Mouse (Mus musculus) left cerebral cortex, adult 9 months (tissue): ENCODE data around the gene Cds2.
"Not testable (repeated sequence)": the region's sequence is repeated elsewhere in the genome, so short reads cannot be mapped to it uniquely, and the experiment has no call there.

Experiments used
- DNase-seq, 2 experiments: peaks; one replicate each; pipeline ENCODE4 v3.0.0; 2022; ENCODE audit warnings: low spot score in 2 of 2

The Cds2 gene

DNA sequence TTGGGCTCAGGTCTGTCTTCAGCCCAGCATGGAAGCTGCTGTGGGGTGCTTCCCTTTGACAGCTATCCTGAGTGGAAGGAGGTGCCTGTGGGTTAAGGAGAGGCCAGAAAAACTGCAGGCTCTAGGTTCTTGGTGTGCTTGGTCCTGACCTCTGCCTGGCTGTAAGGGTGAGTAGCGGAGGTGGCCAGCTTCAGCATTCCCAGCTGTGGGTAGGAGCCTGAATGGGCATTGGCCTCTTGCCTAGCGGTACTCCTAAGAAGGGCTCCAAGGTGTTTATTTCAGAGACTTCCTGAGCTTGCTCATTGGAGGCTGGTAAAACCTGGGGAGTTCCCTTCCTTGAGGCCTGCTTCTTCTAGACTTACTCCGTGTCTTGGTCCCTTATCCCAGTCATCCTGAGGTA, 28.3 kb downstream of the Cds2 start:
- DNase-seq: no peak

DNA sequence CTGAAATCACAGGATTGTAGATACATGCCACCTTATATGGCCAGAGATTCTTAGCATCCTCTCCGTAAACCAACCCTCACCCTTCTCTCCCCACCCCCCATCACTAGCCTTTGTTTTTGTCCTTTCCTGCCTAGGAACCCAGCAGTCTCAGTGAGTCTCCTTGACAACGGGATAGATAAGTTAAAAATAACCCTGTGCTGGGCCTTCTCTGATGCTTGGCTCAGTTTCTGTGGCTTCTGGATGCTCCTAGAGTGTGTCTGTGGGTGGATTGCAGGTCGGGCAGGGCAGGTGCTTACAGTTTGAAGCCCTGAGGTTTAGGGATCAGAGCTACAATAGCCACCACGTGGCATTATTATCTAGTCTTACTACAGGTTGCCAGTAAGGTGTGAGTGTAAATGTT, 29.1 kb downstream of the Cds2 start:
- peak; percentile 56 to 64 for DNase-seq

DNA sequence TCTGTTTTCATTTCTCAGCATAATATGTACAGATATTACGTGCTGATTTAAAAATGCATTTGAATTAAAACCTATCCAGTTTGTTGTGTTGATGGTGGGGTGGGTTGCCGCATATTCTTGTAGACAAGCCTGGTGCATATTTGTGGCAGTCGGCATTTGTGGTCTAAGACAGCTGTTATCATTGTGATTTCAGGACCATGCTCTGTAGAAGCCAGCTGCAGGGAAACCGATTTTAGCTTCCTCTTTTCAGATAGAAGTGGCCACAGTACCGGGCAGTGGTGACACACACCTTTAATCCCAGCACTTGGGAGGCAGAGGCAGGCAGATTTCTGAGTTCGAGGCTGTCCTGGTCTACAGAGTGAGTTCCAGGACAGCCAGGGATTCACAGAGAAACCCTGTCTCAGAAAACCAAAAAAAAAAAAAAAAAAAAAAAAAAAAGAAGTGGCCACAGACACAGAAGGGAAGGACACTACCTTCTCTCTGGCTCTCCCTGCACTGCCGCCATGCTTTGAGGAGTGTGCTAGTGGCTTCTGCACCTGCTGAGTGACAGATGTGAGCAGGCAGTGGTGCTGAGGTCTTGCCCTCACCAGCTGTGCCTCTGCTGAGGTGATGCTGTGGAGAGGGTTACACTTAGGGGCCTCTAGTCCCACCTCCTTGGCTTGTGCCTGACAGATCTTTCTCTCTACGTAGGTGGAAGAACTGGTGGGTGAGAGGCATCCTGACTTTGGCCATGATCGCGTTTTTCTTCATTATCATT, 30.9 kb downstream of the Cds2 start:
- DNase-seq: no peak

DNA sequence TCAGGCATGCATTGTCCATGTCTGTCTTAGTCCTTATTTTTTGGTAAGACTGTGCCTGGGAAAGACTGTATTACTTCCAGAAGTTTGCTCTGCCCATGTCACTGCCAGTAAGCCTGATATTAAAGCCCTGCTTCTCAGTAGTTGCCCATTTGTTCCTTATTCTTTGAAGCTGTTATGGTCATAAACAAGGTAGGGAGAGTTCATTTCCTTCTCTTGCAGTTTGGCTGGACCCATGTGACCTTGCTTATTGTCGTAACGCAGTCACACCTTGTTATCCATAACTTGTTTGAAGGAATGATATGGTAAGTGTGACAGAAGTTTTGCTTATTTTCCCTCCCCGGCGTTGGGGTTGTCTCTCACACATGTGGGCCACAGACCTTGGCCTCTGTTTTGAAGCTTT, 35.3 kb downstream of the Cds2 start:
- no peak for DNase-seq

DNA sequence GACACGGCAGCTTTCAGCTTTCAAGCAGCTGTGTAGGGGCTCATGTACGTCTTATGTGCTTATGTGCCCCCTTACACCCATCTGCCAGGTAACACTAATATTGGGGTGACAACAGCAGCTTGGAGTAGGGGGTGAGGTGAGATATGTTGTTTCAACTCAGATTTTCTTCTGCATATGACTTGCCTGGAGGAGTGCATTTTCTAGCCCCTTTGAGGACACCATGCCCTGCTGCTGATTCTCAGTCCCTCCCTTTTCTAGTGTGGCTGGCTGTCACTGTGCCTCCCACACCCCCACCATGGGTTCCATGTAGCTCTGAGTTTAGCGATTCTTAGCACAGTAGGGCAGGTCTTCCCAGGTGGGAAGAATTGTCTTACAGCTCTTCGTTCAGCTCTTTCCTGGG, 38.5 kb downstream of the Cds2 start:
- DNase-seq: no peak

DNA sequence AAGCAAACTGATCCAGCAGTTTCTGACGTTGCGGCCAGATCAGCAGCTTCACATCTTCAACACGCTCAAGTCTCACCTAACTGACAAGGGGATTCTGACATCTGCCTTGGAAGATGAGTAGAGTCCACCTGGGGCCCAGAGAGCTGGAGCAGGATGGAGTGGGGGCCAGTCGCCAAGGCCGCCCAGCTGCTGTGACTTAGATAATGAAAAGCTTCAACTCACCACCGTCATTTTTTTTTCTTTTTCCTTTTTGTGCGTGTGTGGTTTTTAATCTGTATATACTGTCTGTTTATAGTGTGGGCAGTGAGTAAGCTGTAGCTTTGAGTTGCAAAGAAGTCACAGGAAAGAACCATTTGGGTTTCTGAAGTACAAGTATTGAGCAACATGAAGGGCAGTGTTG, 42.2 kb downstream of the Cds2 start:
- DNase-seq: no peak

DNA sequence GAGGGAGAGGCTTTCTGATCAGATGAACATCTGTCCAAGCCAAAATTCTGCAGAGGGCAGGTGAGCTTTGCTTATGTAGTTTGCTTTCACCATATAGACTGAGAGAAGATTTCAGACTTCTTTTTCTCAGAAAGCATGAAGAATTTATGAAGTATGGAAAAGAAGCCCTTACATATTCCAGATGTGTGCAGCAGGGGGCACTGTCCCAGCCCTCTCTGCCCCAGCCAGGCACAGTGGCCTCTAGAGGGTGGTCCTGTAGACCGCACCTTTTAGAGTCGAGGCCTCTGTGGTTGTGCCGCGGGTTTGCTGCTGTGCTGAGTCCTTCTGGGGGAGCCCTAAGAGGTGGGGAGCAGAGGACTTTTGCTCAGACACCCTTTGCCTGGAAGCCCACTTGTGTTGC, 43.0 kb downstream of the Cds2 start:
- DNase-seq: no peak

DNA sequence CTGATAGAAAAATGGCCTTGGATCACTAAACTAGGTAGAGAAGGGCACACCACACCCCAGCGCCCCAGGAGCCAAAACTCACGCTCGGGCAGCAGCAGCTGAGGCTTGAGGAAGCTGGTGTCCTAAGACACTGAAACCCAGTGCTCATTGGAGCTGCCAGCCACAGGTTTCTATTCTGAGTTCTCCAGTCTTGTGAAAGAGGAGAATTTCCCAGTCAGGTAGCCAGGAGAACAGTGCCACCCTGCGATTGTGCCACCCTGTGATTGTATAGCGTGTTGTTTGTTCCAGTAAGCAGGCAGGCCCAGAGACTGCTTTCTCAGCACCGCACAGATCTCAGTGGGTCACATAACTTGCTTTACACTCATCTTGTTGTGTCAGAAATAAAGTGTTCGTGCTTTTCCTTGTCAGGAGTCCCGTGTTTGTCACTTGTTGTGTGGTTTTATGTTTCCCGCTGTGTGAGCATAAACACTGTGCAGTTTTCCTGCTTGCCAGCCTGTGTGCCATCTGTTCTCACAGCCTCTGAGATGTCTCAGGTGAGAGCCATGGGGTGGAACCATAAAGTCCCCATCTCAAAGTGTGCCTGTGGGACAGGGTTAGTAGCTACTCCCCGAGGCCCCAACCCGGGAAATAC, 44.4 kb downstream of the Cds2 start:
- DNase-seq: no peak

DNA sequence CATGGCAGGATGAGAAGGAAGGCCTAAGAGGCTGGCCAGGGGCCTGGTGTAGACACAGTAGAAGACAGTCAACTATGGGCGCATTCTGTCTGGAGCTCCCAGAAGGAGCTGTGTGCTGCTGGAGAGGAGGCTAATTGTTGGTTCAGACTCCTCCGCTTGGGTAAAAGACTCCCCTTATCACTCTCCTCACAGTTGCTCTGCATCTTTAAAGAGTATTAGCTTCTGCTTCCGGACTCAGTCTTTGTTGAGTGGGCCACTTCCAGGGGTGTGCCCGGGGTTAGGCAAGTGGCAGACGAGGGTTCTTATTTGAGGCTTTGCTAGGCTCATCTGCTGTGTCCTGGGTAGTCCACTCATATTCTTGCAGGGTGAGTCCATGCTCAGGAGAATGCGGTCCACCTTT, 45.9 kb downstream of the Cds2 start:
- DNase-seq: no peak

DNA sequence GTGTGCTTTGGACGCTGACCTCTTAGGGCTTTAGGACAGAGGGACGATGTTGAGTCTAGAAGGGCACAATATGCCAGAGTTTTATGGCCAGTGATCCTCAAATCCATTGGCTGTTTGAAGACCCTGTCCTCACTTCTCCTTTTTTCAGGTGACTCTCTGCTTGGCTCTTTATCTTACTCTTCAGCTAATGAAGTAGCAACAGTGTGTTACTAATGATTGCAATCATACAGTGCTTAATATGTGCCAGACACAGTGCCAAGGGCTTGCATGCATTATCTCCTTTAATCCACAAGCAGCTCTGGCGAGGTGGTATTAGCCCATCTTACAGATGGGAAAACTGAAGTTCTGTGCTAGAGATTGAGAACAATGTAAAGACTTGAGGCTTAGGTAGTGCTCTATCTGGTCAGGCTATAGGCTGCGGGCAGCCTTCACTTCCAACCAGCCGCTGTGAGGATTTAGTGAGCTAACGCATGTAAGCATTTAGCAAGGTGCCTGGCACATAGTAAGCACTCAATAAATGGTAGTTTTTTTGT, 46.5 kb downstream of the Cds2 start:
- no peak for DNase-seq

DNA sequence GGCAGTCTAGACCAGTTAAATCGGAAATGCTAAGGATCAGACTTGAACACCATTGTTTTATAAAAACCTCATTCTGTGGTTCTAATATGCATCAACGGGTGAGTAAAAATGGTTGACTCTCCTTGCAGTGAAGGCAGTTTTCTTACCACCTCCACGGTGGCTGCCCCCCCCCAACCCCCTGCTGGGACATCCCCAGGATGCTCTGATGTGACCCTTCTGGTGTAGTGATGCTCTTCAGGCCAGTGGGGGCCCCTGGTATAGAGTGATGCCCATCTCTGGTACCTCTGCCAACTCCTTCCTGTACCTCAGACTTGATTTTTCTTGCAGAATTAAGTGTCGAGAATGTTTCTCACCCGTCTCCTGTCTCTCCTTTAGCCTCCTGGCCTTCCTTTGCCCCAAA, 49.7 kb downstream of the Cds2 start:
- no peak for DNase-seq

DNA sequence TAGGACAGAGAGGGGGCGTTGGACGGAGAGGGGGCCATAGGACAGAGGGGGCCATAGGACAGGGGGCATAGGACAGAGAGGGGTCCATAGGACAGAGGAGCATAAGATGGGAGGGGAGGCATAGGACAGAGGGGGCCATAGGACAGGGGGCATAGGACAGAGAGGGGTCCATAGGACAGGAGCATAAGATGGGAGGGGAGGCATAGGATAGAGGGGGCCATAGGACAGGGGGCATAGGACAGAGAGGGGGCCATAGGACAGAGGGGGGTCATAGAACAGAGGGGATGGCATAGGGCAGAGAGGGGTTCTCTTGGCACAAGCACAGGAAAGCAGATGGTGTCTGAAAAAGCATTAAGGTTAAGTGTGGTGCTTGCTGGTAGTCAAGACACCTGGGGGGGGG, 50.6 kb downstream of the Cds2 start:
- DNase-seq: no peak

DNA sequence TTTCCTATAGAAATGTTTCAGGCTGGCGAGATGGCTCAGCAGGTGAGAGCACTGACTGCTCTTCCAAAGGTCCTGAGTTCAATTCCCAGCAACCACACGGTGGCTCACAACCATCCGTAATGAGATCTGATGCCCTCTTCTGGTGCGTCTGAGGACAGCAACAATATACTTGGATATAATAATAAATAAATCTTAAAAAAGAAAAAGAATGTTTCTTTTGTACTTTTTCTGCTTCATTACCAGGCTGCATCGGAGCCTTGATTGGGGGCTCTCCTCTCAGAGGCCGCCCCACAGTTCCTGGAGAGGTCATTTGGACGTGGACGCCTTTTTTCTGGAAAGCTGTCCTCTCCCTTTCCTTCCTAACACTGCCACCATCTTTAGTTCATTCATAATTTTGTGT, 51.1 kb downstream of the Cds2 start:
- DNase-seq: not testable (repeated sequence)

DNA sequence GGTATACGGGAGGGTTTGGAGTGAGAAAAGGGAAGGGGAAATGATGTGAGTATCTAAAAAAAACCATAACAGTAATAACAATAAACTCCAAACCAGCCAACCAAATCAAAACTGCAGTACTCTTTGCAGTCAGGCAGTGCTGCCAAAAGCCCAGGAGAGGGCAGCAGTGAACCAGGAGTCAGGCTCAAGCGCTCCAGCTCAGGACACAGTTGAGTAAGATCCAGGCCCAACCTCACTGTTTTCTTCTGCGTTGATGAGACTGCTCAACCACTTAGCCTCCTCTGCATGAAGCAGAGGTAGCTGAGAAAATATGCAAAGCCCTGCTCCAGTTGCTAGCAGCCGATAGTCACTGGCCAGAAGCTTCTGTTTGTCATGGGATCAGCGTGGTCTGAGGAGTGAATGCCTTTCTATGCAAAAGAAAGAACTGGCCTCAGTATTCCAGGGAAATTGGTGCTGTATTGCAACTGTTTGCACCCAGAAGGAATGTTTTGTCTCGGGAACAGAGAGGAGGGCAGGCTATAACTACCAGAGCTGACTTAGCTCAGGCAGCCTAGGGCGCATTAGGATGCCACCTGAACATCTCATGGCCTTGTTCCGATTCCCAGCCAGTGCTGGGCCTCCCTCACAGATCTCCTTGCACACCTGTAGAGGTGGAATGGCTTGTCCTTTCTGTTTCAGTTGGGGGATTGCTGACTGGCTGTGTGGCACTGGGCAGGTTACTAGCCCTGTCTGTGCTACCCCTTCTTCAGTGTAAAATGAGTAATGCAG, 53.3 kb downstream of the Cds2 start:
- peak in 1 of 2 experiments; percentile 74 for DNase-seq

DNA sequence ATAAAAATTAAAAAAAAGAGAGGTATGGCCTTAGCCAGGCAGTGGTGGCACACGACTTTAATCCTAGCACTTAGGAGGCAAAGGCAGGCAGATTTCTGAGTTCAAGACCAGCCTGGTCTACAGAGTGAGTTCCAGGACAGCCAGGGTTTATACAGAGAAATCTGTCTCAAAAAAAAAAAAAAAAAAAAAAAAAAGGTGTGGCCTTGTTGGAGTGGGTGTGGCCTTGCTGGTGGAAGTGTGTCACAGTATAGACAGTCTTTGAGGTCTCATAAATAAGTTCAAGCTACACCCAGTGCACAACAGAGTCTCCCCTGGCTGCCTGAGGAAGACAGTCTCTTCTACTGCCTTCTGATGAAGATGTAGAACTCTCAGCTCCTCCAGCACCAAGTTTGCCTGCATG, 54.2 kb downstream of the Cds2 start:
- DNase-seq: no peak

DNA sequence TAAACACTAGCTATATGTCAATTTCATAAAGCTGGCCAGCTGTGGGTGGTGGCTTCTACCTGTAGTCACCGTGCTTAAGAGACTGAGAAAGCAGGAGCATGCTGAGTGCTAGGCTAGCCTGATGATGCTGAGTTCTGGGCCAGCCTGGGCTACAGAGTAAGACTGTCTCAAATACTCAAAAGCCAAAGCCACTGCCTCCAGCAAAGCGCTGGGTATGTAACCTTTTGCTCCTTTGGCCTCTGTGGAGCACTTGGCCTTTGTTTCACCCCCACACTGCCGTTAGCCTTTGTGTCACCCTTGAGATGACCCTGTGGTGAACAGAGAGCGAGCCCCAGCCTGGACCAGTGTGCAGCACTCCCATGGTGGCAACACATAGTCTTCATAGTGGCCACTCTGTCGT, 57.6 kb downstream of the Cds2 start:
- DNase-seq: no peak

DNA sequence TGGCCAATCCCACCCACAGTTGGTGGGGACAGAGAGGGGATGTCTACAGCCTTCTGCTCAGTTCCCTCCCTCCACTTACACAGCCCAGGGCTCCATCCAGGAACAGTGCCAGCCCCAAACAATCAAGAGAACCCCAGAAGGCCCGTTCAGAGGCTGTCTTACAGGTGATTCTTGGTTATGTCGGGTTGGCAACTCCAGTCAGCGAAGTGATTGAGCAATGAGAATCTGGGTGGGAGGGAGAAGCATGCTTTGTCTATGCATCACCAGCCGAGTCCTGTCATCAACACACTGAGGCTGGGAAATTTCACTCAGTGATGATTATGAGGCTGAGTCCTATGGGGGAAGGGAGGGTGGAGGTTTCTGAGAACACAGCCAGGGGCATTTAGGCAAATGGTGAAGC, 60.6 kb downstream of the Cds2 start:
- DNase-seq: no peak

DNA sequence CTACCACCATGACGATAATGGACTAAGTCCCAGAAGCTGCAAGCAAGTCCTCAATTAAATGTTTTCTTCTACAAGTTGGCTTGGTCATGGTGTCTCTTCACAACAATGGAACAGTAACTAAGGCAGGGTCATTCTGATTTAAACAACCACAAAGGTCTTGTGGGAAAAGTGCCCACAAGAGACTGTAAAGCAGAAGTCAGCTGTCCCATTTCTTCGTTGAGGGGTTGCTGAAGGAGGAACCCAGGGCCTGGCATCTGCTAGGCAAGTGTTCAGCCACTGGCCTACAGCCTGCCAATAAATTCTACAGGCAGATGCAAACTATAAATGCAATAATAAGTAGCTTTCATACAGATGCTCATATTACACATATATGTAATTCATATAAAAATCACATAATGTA, 74.3 kb downstream of the Cds2 start:
- DNase-seq: no peak

DNA sequence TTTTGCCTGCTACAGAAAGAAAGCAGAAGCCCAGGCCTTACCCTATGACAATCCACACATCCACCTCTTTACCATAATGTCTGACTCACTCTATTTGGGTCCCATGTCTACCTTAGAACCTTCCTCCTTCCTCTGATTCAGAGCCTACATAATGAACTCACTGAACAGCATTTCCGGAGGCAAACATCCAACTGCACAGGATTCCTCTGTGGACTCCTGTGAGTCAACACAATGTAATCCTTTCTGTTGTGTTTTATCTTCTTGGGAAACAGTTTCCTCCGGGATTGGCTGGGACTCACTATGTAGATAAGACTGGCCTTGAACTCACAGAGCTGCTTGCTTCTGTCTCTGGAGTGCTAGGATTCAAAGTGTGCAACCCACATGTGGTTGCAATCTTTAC, 77.4 kb downstream of the Cds2 start:
- DNase-seq: peak in 1 of 2 experiments; percentile 5

DNA sequence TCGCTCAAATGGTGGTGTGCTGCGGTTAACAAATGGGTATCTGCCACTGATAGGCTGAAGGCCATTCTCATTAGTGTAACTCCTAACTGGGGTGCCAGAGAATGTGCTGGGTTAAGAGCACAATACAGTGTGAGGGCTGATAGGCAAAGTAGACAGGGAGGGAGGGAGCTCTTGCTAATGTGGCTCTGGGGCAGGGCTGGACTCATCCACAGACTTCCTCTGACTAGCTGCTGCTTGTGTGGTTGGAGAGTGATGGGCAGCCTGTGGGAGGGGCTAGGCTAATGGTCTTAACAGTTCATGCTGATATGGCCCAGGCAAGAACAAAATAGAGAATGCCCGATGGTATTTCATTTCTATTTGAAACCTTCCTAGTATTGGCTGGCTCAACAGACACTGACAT, 78.3 kb downstream of the Cds2 start:
- DNase-seq: no peak

DNA sequence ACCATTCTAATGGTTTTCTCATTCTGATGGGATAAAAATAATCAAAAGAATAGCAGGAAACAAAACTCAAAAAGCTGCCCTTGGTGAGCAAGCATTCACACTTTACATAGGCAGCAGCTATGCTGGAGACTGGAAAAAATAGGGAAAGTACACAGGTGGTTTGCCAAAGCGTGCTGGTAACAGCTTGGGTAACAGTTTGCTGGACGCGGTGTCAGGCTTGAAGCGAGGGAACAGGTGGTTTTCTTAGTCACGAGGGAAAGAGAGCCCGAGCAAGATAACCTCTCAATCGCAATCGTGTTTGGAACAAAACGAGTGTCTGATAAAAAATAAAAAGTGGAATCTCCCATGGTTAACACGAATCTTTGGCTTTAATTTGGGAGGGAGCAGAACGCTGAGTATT, 80.9 kb downstream of the Cds2 start:
- peak in 1 of 2 experiments; percentile 3 for DNase-seq
